Mouse (Mus musculus) neural tube, embryonic 13.5 days (tissue): Measurements from ENCODE around the gene Mfn1. TPM values are rescaled to one million over a fixed set of nuclear protein-coding genes. Genes with fewer than 3 reads are reported as not detected.

Experiments used
- ATAC-seq: fragments of 200-750 bp; cut with Nextera tagmentation; 2 replicates; pipeline ENCODE4 v1.8.0; 2017; ENCODE audit warnings: low read depth, mild to moderate bottlenecking, moderate TSS enrichment, moderate library complexity
- H3K27ac ChIP-seq: fragments of 300-500 bp; sonication (generic); replicated peaks from 2 replicates; pipeline ENCODE4 v1.5.1; 2015; ENCODE audit warnings: moderate library complexity, mild to moderate bottlenecking, inconsistent platforms
- H3K27me3 ChIP-seq: fragments of 300-500 bp; sonication (generic); 2 replicates; pipeline ENCODE4 v1.6.1; 2015; ENCODE audit warnings: mild to moderate bottlenecking, inconsistent platforms
- H3K36me3 ChIP-seq: fragments of 300-500 bp; sonication (generic); 2 replicates; pipeline ENCODE4 v1.6.1; 2015; ENCODE audit warnings: mild to moderate bottlenecking, inconsistent platforms
- H3K4me1 ChIP-seq: fragments of 300-500 bp; sonication (generic); replicated peaks from 2 replicates; pipeline ENCODE4 v1.6.1; 2015; ENCODE audit warnings: inconsistent platforms
- H3K4me2 ChIP-seq: fragments of 300-500 bp; sonication (generic); 2 replicates; pipeline ENCODE4 v1.6.1; 2015; ENCODE audit warnings: inconsistent platforms, mild to moderate bottlenecking, moderate library complexity
- H3K4me3 ChIP-seq: fragments of 300-500 bp; sonication (generic); 2 replicates; pipeline ENCODE4 v1.5.1; 2015; ENCODE audit warnings: mild to moderate bottlenecking, inconsistent platforms
- H3K9ac ChIP-seq: fragments of 300-500 bp; sonication (generic); 2 replicates; pipeline ENCODE4 v1.6.1; 2015; ENCODE audit warnings: moderate library complexity, mild to moderate bottlenecking, inconsistent platforms
- H3K9me3 ChIP-seq: fragments of 300-500 bp; sonication (generic); 2 replicates; pipeline ENCODE4 v1.6.1; 2016; ENCODE audit warnings: inconsistent platforms
- WGBS: fragments of 180-500 bp; shearing (Covaris S2); methylation state at CpG from one replicate; pipeline ENCODE4 v1.1.7; 2015; 5-methylcytosine and 5-hydroxymethylcytosine counted together
- polyA plus RNA-seq: library from polyadenylated mRNA; unstranded; fragments of >200 nt; fragmentation: Nextera tagmentation; extraction: Ambion mirVana; gene quantifications from 2 replicates; pipeline ENCODE4 v1.2.1, GENCODE M21; 2015

Gene Mfn1
- polyA plus RNA-seq, 1 experiment from 2014 or later, result 36.3 TPM

- Histone ChIP-seq H3K9ac (peak within 1 kb of the TSS; percentile 78), H3K4me1 (peaks cover 20% of the 10 kb centered on the region), H3K4me2 (peak within 1 kb of the TSS; percentile 55), H3K27me3 (no peaks in the 10 kb centered on the region), H3K27ac (peak within 1 kb of the TSS; percentile 79), H3K4me3 (peak within 1 kb of the TSS; percentile 62), H3K9me3 (no peaks in the 10 kb centered on the region), H3K36me3 (no peaks in the 10 kb centered on the region)
- WGBS, result 1% methylated on average over 72 of the region's 83 CpGs
- ATAC-seq, result peak; percentile 94
These were observed 87.2 kb downstream of the Mfn1 start, which contains the start of gene Gnb4 for GRCm38 (mm10) chr3:32616331-32617052. Gnb4 (minus strand) TSS chr3:32616585.

- Histone ChIP-seq H3K9ac (peak overlapping the region; percentile 78), H3K27ac (peak overlapping the region; percentile 79), H3K4me1 (peaks cover 20% of the 10 kb centered on the region), H3K9me3 (no peaks in the 10 kb centered on the region), H3K36me3 (no peaks in the 10 kb centered on the region), H3K4me3 (peak overlapping the region; percentile 62), H3K4me2 (peak overlapping the region; percentile 55), H3K27me3 (no peaks in the 10 kb centered on the region)
- WGBS, result 15% methylated on average over 16 of the region's 16 CpGs
- peak; percentile 37; the same call in 1 of the 2 replicates for ATAC-seq
These were observed 87.9 kb downstream of the Mfn1 start for GRCm38 (mm10) chr3:32617053-32617642.

GRCm38 (mm10) chr3:32621658-32622057, 92.4 kb downstream of the Mfn1 start:
- H3K27me3 ChIP-seq, result no peaks in the 10 kb centered on the region
- ATAC-seq, result no peak
- no peak overlapping the region for H3K4me2 ChIP-seq
- H3K9me3 ChIP-seq, result no peaks in the 10 kb centered on the region
- H3K27ac ChIP-seq, result no peak overlapping the region
- H3K4me1 ChIP-seq, result peaks cover 8% of the 10 kb centered on the region; the same call in 1 of the 2 replicates
- no peak overlapping the region for H3K4me3 ChIP-seq
- H3K36me3 ChIP-seq, result no peaks in the 10 kb centered on the region
- WGBS, result 95% methylated on average over 1 of the region's 1 CpGs
- H3K9ac ChIP-seq, result no peak overlapping the region

GRCm38 (mm10) chr3:32622106-32622505, 92.8 kb downstream of the Mfn1 start:
- WGBS, result 93% methylated on average over 3 of the region's 3 CpGs
- Histone ChIP-seq H3K27ac (no peak overlapping the region), H3K4me3 (no peak overlapping the region), H3K9ac (no peak overlapping the region), H3K36me3 (no peaks in the 10 kb centered on the region), H3K9me3 (no peaks in the 10 kb centered on the region), H3K4me1 (peaks cover 4% of the 10 kb centered on the region; the same call in 1 of the 2 replicates), H3K27me3 (no peaks in the 10 kb centered on the region), H3K4me2 (no peak overlapping the region)
- ATAC-seq, result no peak

- H3K9me3 ChIP-seq, result no peaks in the 10 kb centered on the region
- no peak overlapping the region for H3K4me2 ChIP-seq
- H3K36me3 ChIP-seq, result no peaks in the 10 kb centered on the region
- 89% methylated on average over 7 of the region's 7 CpGs for WGBS
- H3K4me3 ChIP-seq, result no peak overlapping the region
- no peaks in the 10 kb centered on the region for H3K27me3 ChIP-seq
- H3K27ac ChIP-seq, result no peak overlapping the region
- H3K4me1 ChIP-seq, result no peaks in the 10 kb centered on the region
- H3K9ac ChIP-seq, result no peak overlapping the region
- no peak for ATAC-seq
These were observed 98.9 kb downstream of the Mfn1 start for GRCm38 (mm10) chr3:32628141-32628540.

Other genes with a start within 250 kb of the Mfn1 start
- gene Zmat3, start 163.5 kb upstream of the Mfn1 start, polyA plus RNA-seq, result 7.5 and 8.1 TPM in 2 replicates
- gene Pik3ca, start 131.8 kb upstream of the Mfn1 start, polyA plus RNA-seq, result 11.8 and 14.5 TPM in 2 replicates
- gene Kcnmb3, start 37.2 kb upstream of the Mfn1 start, polyA plus RNA-seq, result 0.11 and 0.17 TPM in 2 replicates
- gene Zfp639, start 19.2 kb upstream of the Mfn1 start, polyA plus RNA-seq, result 37.5 and 42.7 TPM in 2 replicates
- 88.0 and 90.2 TPM in 2 replicates for gene Gnb4, start 87.1 kb downstream of the Mfn1 start, polyA plus RNA-seq
- gene Actl6a, start 176.8 kb downstream of the Mfn1 start, polyA plus RNA-seq, result 94.3 and 96.2 TPM in 2 replicates
- 337 and 354 TPM in 2 replicates for gene Ndufb5, start 207.5 kb downstream of the Mfn1 start, polyA plus RNA-seq
- 33.3 and 35.4 TPM in 2 replicates for gene Mrpl47, start 208.1 kb downstream of the Mfn1 start, polyA plus RNA-seq